Comparison of ENCODE assay signal across 9 mouse cellular contexts in the genomic region with DNA sequence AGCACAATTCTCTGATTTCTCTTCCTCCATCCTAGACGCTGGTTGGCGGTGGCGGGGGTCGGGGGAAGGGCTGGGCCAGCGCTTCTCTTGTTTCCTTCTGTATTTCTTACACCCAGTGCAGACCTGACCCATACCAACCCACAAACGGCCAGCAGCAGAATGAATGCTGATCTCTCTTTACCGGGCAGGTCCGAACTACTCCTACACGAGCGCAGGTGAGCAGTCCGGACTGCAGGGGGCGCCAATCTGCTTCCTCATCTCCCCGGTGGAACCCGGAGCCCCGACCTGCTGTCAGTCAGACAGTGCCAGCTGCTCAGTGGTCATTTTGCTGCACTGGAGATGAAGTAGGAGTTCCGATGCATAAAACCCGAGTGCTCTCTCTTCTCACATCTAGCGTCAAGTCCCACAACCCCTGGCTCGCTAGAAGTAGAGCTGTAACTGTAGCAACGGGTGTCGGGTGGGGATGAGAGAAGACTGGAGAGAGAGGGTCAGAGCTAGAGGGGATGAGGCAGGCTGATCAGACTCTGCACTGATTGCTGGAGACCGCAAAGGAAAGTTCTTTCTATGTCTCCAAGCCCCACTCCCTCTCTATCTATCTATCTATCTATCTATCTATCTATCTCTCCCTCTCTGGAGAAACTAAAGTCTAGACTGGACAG. TPM values are rescaled to one million over a fixed set of nuclear protein-coding genes. Genes with fewer than 3 reads are reported as not detected.
DNase-seq lines count a peak whose midpoint lies in the region; ATAC-seq lines count a peak whose summit lies in the region.
"Had no signal": no experiment of that assay in that cellular context is flagged by ENCODE, and none has a peak within 500 bp of the region (broad histone marks: within the 10 kb centered on the region; RNA-seq: fewer than 3 reads in every experiment).

A gene (plus strand): TSS at position 387 of the 659 bp plus-strand sequence.

- H3K4me2 ChIP-seq in forebrain, embryonic 11.5 days (ENCODE audit: low read depth, low read length, severe bottlenecking): no peak within 1 kb of the TSS
- no peak within 1 kb of the TSS for H3K4me2 ChIP-seq in liver, embryonic 12.5 days
- peak within 1 kb of the TSS; percentile 35 for H3K4me2 ChIP-seq in neural tube, embryonic 13.5 days
- H3K4me2 ChIP-seq: embryonic facial prominence, embryonic 15.5 days had no signal

- H3K27ac ChIP-seq in forebrain, embryonic 11.5 days (ENCODE audit: low read depth, low read length): no peak within 1 kb of the TSS
- no peak within 1 kb of the TSS for H3K27ac ChIP-seq in liver, embryonic 12.5 days
- no peak within 1 kb of the TSS for H3K27ac ChIP-seq in neural tube, embryonic 13.5 days (replicated peaks)
- H3K27ac ChIP-seq: embryonic facial prominence, embryonic 15.5 days had no signal

- no peak within 1 kb of the TSS; the same call in 1 of the 2 replicates for H3K9ac ChIP-seq in forebrain, embryonic 11.5 days (ENCODE audit: low read length)
- no peak within 1 kb of the TSS for H3K9ac ChIP-seq in liver, embryonic 12.5 days
- H3K9ac ChIP-seq in neural tube, embryonic 13.5 days: peak within 1 kb of the TSS; percentile 0; the same call in 1 of the 2 replicates
- H3K9ac ChIP-seq: embryonic facial prominence, embryonic 15.5 days had no signal

- DNase-seq in layer of hippocampus, adult 11-12 months (ENCODE audit: low spot score): peak; percentile 47
- DNase-seq in layer of hippocampus, adult 9-10 months (ENCODE audit: low spot score): no peak
- DNase-seq in c-Kit-positive CD71-negative TER-119-negative erythroid progenitor cells, embryonic 14.5 days (ENCODE audit: low read depth): peak; percentile 23
- DNase-seq in forebrain, embryonic 11.5 days (ENCODE audit: low spot score): peak; percentile 92
- peak; percentile 5 for DNase-seq in induced T-regulatory cell, adult 2 months (ENCODE audit: low read depth)

- ATAC-seq in forebrain, embryonic 11.5 days (replicated peaks; ENCODE audit: low FRiP score): peak; percentile 60; the same call in 1 of the 2 replicates
- ATAC-seq in liver, embryonic 12.5 days: peak; percentile 80
- ATAC-seq in neural tube, embryonic 13.5 days (ENCODE audit: low read depth): peak; percentile 40; the same call in 1 of the 2 replicates
- ATAC-seq in activated CD4-positive, CD25-positive, alpha-beta regulatory T cell, adult 4 months: no peak

- H3K4me1 ChIP-seq in forebrain, embryonic 11.5 days (replicated peaks; ENCODE audit: control insufficient read depth, insufficient read depth, low read length): no peaks in the 10 kb centered on the region
- H3K4me1 ChIP-seq in liver, embryonic 12.5 days: peaks cover 5% of the 10 kb centered on the region; the same call in 1 of the 2 replicates
- peaks cover 6% of the 10 kb centered on the region; the same call in 1 of the 2 replicates for H3K4me1 ChIP-seq in neural tube, embryonic 13.5 days (replicated peaks)

- H3K4me3 ChIP-seq in forebrain, embryonic 11.5 days (ENCODE audit: low read depth, low read length): no peak within 1 kb of the TSS
- no peak within 1 kb of the TSS for H3K4me3 ChIP-seq in liver, embryonic 12.5 days
- H3K4me3 ChIP-seq in neural tube, embryonic 13.5 days: no peak within 1 kb of the TSS; the same call in 1 of the 2 replicates
- H3K4me3 ChIP-seq: embryonic facial prominence, embryonic 15.5 days had no signal

- H3K27me3 ChIP-seq in forebrain, embryonic 11.5 days (ENCODE audit: control insufficient read depth, insufficient read depth, low read length): no peaks in the 10 kb centered on the region; the same call in 1 of the 2 replicates
- peaks cover 84% of the 10 kb centered on the region for H3K27me3 ChIP-seq in liver, embryonic 12.5 days (replicated peaks)
- H3K27me3 ChIP-seq in neural tube, embryonic 13.5 days: peaks cover 27% of the 10 kb centered on the region

- WGBS in forebrain, embryonic 11.5 days: 9% methylated on average over 22 of the region's 22 CpGs
- 13% methylated on average over 22 of the region's 22 CpGs for WGBS in liver, embryonic 12.5 days (ENCODE audit: insufficient replicate concordance)
- 9% methylated on average over 22 of the region's 22 CpGs for WGBS in neural tube, embryonic 13.5 days

- no peaks in the 10 kb centered on the region for H3K9me3 ChIP-seq in forebrain, embryonic 11.5 days (ENCODE audit: control insufficient read depth, low read length)
- H3K9me3 ChIP-seq in liver, embryonic 12.5 days (replicated peaks): no peaks in the 10 kb centered on the region
- no peaks in the 10 kb centered on the region for H3K9me3 ChIP-seq in neural tube, embryonic 13.5 days
- H3K9me3 ChIP-seq: embryonic facial prominence, embryonic 15.5 days had no signal

- no peaks in the 10 kb centered on the region for H3K36me3 ChIP-seq in forebrain, embryonic 11.5 days (ENCODE audit: control insufficient read depth, insufficient read depth, low read length)
- H3K36me3 ChIP-seq in liver, embryonic 12.5 days: no peaks in the 10 kb centered on the region
- H3K36me3 ChIP-seq in neural tube, embryonic 13.5 days: no peaks in the 10 kb centered on the region
- H3K36me3 ChIP-seq: embryonic facial prominence, embryonic 15.5 days had no signal

RNA-seq across cellular contexts. Expression of the gene that starts here (rescaled TPM):
- polyA plus RNA-seq in forebrain, embryonic 11.5 days (2014; fragmentation: Nextera tagmentation; extraction: Ambion mirVana): 0.09 TPM in 1 of 2 replicates, not detected in the other
- 0.05 and 0.12 TPM in 2 replicates for polyA plus RNA-seq in liver, embryonic 12.5 days (2016; fragmentation: Nextera tagmentation; extraction: Ambion mirVana)
- polyA plus RNA-seq in neural tube, embryonic 13.5 days (2015; fragmentation: Nextera tagmentation; extraction: Ambion mirVana): 0.21 TPM in 1 of 2 replicates, not detected in the other
- polyA plus RNA-seq in activated CD4-positive, CD25-positive, alpha-beta regulatory T cell, adult 4 months (2017; shearing (Covaris generic)): not detected
- polyA plus RNA-seq: embryonic facial prominence, embryonic 15.5 days had no signal

Comparison
In these comparisons a context has a peak if more than half of its experiments do, and no peak if none do; other contexts are left out.
1. Peak in DNase-seq and ATAC-seq in forebrain, embryonic 11.5 days; RNA of the gene not detected or under 1 TPM.
2. Peak in ATAC-seq in liver, embryonic 12.5 days; RNA of the gene not detected or under 1 TPM.
3. Peak in ATAC-seq, H3K9ac ChIP-seq and H3K4me2 ChIP-seq in neural tube, embryonic 13.5 days; RNA of the gene not detected or under 1 TPM.